Mouse (Mus musculus): Measurements from ENCODE around the gene Npcd.

DNA sequence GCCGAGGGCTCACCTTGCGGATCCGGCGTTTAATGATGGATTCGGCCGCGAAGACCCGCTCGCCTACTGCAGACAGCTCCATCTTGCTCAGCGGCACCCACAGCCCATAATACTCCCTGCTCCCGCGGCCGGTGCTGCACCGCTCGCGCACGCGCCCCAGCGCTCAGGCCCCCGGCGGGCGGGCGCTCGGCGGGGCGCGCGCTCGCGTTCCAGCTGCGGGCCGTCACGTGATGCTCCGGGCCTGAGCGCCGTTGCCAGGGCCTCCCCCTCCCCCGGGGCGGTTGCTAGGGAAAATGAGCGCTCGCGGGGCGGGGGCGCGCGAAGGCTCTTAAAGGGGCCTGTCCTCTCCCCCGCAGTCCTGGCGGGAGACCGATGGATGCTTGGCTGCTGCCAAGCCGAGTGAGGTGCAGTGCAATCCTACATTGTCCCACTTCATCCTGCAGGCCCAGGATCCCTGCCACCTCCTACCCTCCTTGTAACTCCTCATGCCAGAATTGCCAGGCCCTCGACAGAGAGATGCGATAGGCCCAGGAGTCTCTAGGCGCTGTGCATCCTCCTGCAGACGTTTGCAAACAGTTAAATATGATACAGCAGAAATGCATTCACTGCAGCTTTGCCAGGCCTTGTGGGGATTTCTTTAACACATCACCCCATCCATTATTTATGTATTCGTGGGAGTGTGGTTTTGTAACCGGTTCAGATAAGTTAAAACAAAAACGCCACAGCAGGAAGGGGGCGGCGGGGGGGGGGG, at the start of gene Npcd, which contains the start of gene Cbx6:
- TF ChIP-seq CTCF (IDR thresholded peaks at IDR 0.05; ENCODE audit: extremely low read depth, insufficient read depth, insufficient read length, insufficient replicate concordance), result no peak
- TF ChIP-seq POLR2A (IDR thresholded peaks at IDR 0.05; ENCODE audit: low read depth, low read length), result peak; percentile 41; the same call in 1 of the 2 replicates

All from spleen, adult 2 months (tissue).